Mouse (Mus musculus): ENCODE results near the gene Fam83e. TPM values are rescaled to one million over a fixed set of nuclear protein-coding genes. Genes with fewer than 3 reads are reported as not detected.

Gene Fam83e
- total RNA-seq (2023) = under 1 TPM; 0.13 to 0.36 TPM

GRCm38 (mm10) chr7:45720413-45721233 lies at the start of gene Fam83e:
TSS of gene Fam83e (plus strand) at chr7:45721212.

GRCm38 (mm10) chr7:45683396-45684050 lies 37.5 kb upstream of the Fam83e start, which contains the start of gene Ntn5:
TSS of gene Ntn5 (plus strand) at chr7:45684022.

GRCm38 (mm10) chr7:45693921-45694591 lies 27.0 kb upstream of the Fam83e start, which contains the start of gene Sec1:
TSS of gene Sec1 (minus strand) at chr7:45694402.

GRCm38 (mm10) chr7:45699523-45700141 lies 21.4 kb upstream of the Fam83e start, which contains the start of gene Car11:
TSS of gene Car11 (plus strand) at chr7:45699843.

GRCm38 (mm10) chr7:45704730-45705442 lies 16.1 kb upstream of the Fam83e start, which contains the start of gene Dbp:
TSS of gene Dbp (plus strand) at chr7:45705088.

GRCm38 (mm10) chr7:45715090-45715708 lies 5.8 kb upstream of the Fam83e start, which contains the start of gene Rpl18:
TSS of gene Rpl18 (plus strand) at chr7:45715457.

GRCm38 (mm10) chr7:45717918-45718297 lies 3.1 kb upstream of the Fam83e start, which contains the start of gene Sphk2:
TSS of gene Sphk2 (minus strand) at chr7:45718002.

GRCm38 (mm10) chr7:45725713-45726112 lies 4.7 kb downstream of the Fam83e start, which contains the start of gene Spaca4:
TSS of gene Spaca4 (minus strand) at chr7:45725813.

Other genes starting within 250 kb of the Fam83e start
- gene Tulp2, start 239.3 kb upstream of the Fam83e start, total RNA-seq (2023) = not detected
- 1 to 10 TPM in 1 of 2 experiments, under 1 TPM in 1; 0.80 to 1.9 TPM for gene Gm45808, start 234.4 kb upstream of the Fam83e start, total RNA-seq (2023)
- 1 to 10 TPM; 6.0 to 7.5 TPM for gene Dhdh, start 232.4 kb upstream of the Fam83e start, total RNA-seq (2023)
- gene Nucb1, start 210.8 kb upstream of the Fam83e start, total RNA-seq (2023) = 100 to 1,000 TPM; 103 to 126 TPM
- 100 to 1,000 TPM; 173 to 218 TPM for gene Ppp1r15a, start 194.9 kb upstream of the Fam83e start, total RNA-seq (2023)
- gene Plekha4, start 194.9 kb upstream of the Fam83e start, total RNA-seq (2023) = not detected
- gene Hsd17b14, start 166.3 kb upstream of the Fam83e start, total RNA-seq (2023) = not detected
- gene Bcat2, start 151.1 kb upstream of the Fam83e start, total RNA-seq (2023) = 10 to 100 TPM; 32.2 to 35.8 TPM
- gene Fgf21, start 105.7 kb upstream of the Fam83e start, total RNA-seq (2023) = not detected
- gene Fut1, start 103.9 kb upstream of the Fam83e start, total RNA-seq (2023) = 1 to 10 TPM in 1 of 2 experiments, not detected in 1; 1.2 TPM
- under 1 TPM in 1 of 2 experiments, not detected in 1; 0.47 TPM for gene Izumo1, start 99.4 kb upstream of the Fam83e start, total RNA-seq (2023)
- gene Rasip1, start 93.7 kb upstream of the Fam83e start, total RNA-seq (2023) = 1 to 10 TPM; 2.6 to 2.7 TPM
- gene Mamstr, start 81.2 kb upstream of the Fam83e start, total RNA-seq (2023) = under 1 TPM; 0.07 to 0.11 TPM
- not detected for gene Fut2, start 54.8 kb upstream of the Fam83e start, total RNA-seq (2023)
- not detected for gene Ntn5, start 37.2 kb upstream of the Fam83e start, total RNA-seq (2023)
- under 1 TPM in 1 of 2 experiments, not detected in 1; 0.18 TPM for gene Sec1, start 26.8 kb upstream of the Fam83e start, total RNA-seq (2023)
- not detected for gene Car11, start 21.4 kb upstream of the Fam83e start, total RNA-seq (2023)
- gene Dbp, start 16.1 kb upstream of the Fam83e start, total RNA-seq (2023) = 1 to 10 TPM; 7.5 to 9.2 TPM
- gene Rpl18, start 5.8 kb upstream of the Fam83e start, total RNA-seq (2023) = 100 to 1,000 TPM; 750 to 815 TPM
- gene Sphk2, start 3.2 kb upstream of the Fam83e start, total RNA-seq (2023) = 10 to 100 TPM; 52.8 to 54.1 TPM
- not detected for gene Spaca4, start 4.6 kb downstream of the Fam83e start, total RNA-seq (2023)
- gene Lmtk3, start 62.5 kb downstream of the Fam83e start, total RNA-seq (2023) = under 1 TPM in 1 of 2 experiments, not detected in 1; 0.22 TPM
- not detected for gene Sult2b1, start 63.5 kb downstream of the Fam83e start, total RNA-seq (2023)
- 10 to 100 TPM; 90.5 to 95.6 TPM for gene Cyth2, start 93.4 kb downstream of the Fam83e start, total RNA-seq (2023)
- gene Kcnj14, start 103.6 kb downstream of the Fam83e start, total RNA-seq (2023) = under 1 TPM; 0.22 to 0.40 TPM
- gene Grwd1, start 109.7 kb downstream of the Fam83e start, total RNA-seq (2023) = 1 to 10 TPM; 6.7 to 7.6 TPM
- gene Kdelr1, start 151.6 kb downstream of the Fam83e start, total RNA-seq (2023) = 10 to 100 TPM; 68.9 to 69.8 TPM
- gene Grin2d, start 157.2 kb downstream of the Fam83e start, total RNA-seq (2023) = under 1 TPM; 0.13 to 0.29 TPM
- not detected for gene Syngr4, start 175.5 kb downstream of the Fam83e start, total RNA-seq (2023)
- gene Tmem143, start 175.7 kb downstream of the Fam83e start, total RNA-seq (2023) = 1 to 10 TPM; 4.9 to 7.9 TPM
- 100 to 1,000 TPM; 378 to 437 TPM for gene Emp3, start 200.2 kb downstream of the Fam83e start, total RNA-seq (2023)
- 1 to 10 TPM; 5.2 to 6.6 TPM for gene Ccdc114, start 202.9 kb downstream of the Fam83e start, total RNA-seq (2023)